Mouse (Mus musculus) mouse embryonic stem cell (cell line): ENCODE results near the gene Acsl1.

ENCODE experiments used
- in situ Hi-C, 2 experiments: fragments of 300-500 bp; cut with MboI; formaldehyde crosslinking; loops; 1 replicate in 1 of 2; 3 replicates in 1 of 2; pipeline ENCODE4 v1.14.3; 2019 to 2020; ENCODE audit warnings: low sequenced_read_pairs in 2 of 2, low pct_unique_long_range_greater_than_20kb in 1 of 2, mixed read lengths in 1 of 2; ENCODE audit not compliant: unreplicated experiment in 1 of 2

The Acsl1 gene

DNA sequence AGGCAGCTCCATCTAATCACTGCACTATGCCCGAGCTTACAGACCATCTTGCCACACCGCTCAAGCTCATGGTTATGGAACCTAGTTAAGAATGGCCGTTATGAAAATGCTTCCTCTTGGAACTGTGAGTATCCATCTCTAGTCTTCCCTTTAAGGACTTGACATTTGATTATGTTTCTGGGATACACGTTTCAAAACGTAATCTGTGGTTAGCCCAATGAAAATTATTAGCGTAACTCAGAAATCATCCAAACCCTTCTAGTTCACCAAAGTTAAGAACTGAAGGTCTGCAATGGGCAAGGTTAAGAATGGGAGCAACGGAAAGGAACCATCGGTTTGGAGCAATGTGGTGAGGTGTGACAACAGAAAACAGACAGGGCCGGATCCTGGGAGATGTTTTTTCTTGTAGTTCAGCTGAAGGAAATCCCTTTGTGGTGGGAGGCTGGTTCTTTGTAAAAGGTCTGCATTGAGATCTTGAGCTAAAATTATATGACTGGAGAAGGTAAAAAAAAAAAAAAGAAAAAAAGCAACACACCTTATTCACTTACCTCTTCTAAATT, 1.2 kb downstream of the Acsl1 start:
- in situ Hi-C loops, result no loop called here

- in situ Hi-C loops, result no loop called here
Measured at GRCm38 (mm10) chr8:46474120-46474519, 3.3 kb downstream of the Acsl1 start.

DNA sequence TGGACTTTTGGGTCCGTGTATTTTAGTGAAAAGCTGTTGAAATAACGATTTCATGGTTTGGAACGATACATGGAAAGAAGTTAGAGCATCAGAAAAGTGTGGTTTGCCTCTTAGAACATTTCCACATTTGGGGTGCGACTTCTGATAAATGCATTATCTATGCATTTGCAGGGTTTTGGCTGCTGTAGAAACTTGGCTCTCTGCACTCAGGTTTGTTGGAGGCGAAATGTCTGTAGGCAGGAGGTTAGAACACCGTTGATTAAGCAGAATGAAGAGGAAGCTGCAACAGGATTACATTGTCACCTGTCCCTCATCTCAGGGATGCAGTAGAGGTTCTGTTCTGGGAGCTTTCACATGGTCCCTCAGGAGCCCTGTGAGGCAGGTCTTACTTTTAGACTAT, 3.8 kb downstream of the Acsl1 start:
- in situ Hi-C loops, result no loop called here

DNA sequence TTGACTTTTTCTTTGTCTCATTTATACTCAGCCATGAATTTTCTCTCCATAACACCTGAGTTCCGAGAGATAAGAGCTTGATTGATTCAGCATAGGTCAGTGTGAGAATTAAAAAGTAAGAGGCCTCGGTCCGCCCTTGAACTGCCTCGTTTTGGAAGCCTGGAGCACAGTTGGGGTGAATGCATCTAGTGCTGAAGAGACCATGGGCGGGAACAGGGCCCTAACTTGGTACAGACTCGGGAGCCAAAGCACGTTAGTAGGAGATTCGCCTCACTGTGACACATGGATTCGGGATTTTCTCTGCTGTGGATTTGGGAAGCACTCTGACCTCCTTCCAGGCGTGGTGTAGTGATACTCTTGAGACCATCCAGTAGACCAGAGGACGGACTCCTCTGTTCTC, 4.6 kb downstream of the Acsl1 start:
- in situ Hi-C loops, result no loop called here

DNA sequence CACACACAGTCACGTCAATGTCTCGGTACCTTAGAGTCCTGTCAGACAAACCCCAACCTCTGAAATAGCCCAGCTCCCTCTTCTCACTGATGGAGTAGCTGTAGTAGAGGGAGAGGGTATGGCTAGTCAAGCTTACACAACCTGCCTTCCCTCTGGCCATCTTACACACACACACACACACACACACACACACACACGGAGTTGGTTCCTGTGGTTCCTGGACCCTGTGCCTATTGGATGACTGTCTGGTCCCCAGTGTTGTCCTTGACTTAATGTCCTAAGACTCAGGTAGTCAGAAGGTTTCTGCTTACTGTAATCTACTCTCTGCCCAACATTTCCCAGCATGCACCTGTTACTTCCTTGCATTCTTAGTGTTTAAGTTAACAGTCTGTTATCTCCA, 5.1 kb downstream of the Acsl1 start:
- in situ Hi-C loops, result no loop called here

DNA sequence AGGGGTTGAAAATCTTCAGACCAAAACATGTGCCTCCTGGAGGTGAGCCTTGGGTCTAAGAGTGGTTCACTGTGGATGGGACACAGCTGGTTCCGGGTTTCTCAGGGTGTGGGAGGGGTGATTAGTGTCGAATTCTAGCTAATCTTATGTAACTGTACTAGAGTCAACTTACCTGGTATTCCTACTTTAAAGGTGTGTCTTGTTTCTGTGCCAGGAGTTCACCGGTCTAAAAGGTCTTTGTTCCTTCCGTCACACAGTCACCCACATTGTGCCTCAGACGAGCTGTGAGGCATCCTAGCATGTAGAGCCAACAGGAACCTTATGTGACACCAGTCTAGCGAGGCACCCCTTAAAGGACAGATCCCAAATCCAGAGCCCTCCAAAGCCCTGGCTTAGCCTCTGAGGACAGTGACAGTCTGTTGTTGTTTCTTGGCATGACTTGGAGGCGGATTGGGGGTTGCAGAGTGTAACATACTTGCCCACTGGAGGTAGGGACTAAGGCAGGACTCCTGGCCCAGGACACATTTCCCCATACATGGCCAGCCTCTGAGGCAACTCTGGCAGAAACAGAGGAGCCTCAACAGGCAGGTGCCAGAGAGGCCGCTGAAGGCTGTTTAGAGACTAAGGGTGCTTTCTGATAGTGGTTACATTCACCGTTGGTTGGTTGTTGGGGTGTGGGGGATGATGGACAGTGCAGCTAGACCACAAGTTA, 7.1 kb downstream of the Acsl1 start:
- in situ Hi-C loops, result no loop called here

GRCm38 (mm10) chr8:46478783-46479182, 7.9 kb downstream of the Acsl1 start:
- in situ Hi-C loops, result no loop called here

- in situ Hi-C loops, result no loop called here
Measured at GRCm38 (mm10) chr8:46479794-46480532, 9.1 kb downstream of the Acsl1 start.

DNA sequence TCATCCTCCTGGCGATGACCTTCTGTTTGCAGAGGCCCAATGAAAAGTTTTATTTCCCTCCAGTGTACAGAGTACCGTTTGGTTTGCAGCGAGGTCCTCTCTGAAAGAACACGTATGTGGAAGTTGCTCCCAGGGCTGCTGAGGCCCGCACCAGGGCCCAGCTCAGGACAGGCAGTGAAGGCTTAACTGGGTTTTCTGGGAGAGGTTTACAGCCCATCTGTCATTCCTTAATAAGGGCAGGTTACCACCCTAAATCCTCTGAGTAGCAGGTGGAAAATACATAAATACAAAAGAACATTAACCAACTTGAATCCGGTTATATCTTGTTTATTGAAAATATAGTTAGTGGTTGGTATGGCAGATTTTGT, 9.7 kb downstream of the Acsl1 start:
- in situ Hi-C loops, result no loop called here

DNA sequence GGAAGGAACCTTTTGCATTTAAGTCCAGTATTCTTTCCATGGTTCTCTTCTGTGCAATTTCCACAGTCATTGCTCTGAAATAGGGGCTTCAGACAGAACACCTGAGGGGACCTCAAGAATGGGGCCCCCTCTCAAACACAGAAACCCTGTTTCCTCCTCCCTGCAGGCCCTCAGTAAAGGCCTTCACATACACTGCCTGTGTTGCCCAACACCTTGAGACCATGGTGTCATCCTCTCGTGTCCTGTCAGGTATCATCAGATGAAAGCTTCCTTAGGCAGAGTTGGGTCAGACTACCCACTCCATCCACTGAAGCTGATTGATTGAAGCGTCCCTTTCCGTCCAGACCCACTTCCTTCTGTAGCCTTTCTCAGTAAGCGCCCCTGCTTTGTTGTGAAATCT, 11.9 kb downstream of the Acsl1 start:
- in situ Hi-C loops, result no loop called here

DNA sequence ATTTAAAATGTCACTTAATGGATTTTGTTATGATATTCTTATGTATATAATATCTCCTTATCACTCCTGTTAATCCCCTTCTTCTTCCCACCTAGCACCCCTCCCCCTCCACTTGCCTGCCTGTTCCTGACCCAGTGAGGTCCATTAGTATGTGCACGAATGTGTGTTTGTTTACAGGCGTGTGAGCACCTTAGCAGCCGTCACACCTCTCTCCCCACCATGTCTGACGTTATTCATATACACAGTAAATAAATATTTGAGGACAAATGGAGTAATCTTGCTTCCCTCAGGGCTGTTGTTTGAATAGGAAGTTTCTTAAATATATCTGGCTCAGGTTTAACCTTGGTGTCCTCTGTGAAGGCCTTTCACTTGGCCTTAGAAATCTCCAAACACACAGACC, 12.4 kb downstream of the Acsl1 start:
- in situ Hi-C loops, result no loop called here

DNA sequence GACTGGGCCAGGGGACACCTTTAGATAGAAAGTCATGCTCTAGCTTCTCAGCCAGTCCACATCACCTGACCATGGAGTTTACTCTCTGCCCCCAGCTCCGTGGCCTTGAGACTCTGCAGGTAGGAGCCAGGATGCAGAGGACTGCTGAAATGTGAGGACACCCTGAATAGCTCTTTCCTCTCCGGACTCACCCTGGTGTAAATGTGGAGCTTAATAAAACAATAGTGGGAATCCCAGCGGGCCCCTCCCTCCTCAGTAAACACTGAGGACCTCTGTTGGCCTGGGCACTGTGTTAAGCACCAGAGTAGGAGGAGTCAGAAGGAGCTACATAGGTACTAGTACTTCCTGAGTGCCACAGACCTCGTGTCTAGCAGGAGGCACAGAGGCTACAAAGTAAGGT, 13.2 kb downstream of the Acsl1 start:
- in situ Hi-C loops, result no loop called here

DNA sequence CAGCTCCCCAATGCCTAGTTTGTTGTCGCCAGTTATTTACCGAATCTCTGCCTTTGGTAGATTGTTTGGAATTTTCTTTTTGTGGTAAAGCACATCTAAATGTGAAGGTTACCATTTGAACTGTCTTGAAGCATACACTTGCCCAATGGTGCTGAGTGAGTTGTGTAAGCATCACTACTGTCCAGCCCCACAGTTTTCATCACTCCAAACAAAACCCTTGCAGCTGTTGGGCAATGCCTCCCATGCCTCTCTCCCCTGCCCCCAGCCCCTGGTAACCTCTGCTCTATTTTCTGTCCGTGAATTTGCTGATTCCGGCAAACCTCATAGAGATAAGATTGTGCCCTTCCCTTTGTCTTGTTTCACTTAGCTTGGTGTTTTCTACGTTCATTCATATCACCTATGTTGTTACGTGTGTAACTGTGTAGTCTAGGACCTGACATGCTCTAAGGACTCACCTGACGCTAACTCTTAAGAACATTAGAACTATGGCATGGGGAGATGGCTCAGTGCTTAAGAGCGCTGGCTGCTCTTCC, 14.2 kb downstream of the Acsl1 start:
- in situ Hi-C loops, result no loop called here

DNA sequence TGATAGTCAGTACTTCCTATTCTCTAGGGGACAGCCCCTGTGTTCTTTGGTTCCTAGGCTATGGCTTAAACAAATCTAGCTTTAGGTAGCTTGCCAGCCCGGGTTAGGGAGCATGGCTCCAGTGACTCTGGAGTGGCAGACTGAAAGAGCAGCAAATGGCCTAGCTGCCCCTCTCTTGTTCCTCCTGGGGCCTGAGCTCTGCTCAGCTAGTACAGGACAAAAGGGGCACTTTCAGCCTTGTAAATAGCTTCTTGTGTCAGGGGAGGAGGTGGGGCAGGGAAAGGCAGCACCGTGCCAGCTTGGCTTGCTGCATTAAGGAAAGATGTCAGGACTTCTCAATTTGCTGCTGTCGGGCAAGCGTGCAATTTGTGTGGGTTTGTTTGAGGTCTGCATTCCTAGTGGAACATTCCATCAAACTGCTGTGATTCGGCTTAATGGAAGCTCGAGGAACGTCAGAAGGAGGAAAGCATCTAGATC, 17.3 kb downstream of the Acsl1 start:
- in situ Hi-C loops, result no loop called here

GRCm38 (mm10) chr8:46489196-46489595, 18.4 kb downstream of the Acsl1 start:
- in situ Hi-C loops, result no loop called here

- in situ Hi-C loops, result no loop called here
Measured at GRCm38 (mm10) chr8:46490250-46490649, 19.4 kb downstream of the Acsl1 start.

- in situ Hi-C loops, result no loop called here
Measured at GRCm38 (mm10) chr8:46490821-46491220, 20.0 kb downstream of the Acsl1 start.

GRCm38 (mm10) chr8:46493495-46494170, 22.8 kb downstream of the Acsl1 start:
- in situ Hi-C loops, result no loop called here

- in situ Hi-C loops, result no loop called here
Measured at GRCm38 (mm10) chr8:46496852-46497251, 26.0 kb downstream of the Acsl1 start.
